Mouse (Mus musculus): ENCODE data around the gene Sept3. TPM values are rescaled to one million over a fixed set of nuclear protein-coding genes. Genes with fewer than 3 reads are reported as not detected.

The Sept3 gene
- polyA plus RNA-seq, 1 experiment, result 0.47 TPM

- TF ChIP-seq POLR2A (IDR thresholded peaks at IDR 0.05; ENCODE audit: low read depth, low read length) (no peak), CTCF (conservative IDR thresholded peaks at IDR 0.05; ENCODE audit: insufficient read depth, insufficient read length, low read depth, low read length) (no peak)
- H3K27ac ChIP-seq (ENCODE audit: insufficient read depth, low read depth, low read length), result no peak overlapping the region
- no peaks in the 10 kb centered on the region for H3K27me3 ChIP-seq (replicated peaks; ENCODE audit: control insufficient read depth, insufficient read depth, low read length)
- no peak overlapping the region for H3K4me3 ChIP-seq (ENCODE audit: insufficient read depth, low read depth, low read length)
- DNase-seq, result no peak
- no peaks in the 10 kb centered on the region for H3K36me3 ChIP-seq (ENCODE audit: control insufficient read depth, insufficient read depth, low read length)
- WGBS, result 81% methylated on average over 7 of the region's 7 CpGs
- H3K4me1 ChIP-seq (ENCODE audit: control insufficient read depth, insufficient read depth, low read length), result no peaks in the 10 kb centered on the region
Measured at GRCm38 (mm10) chr15:82290252-82290651, 15.6 kb downstream of the Sept3 start.

GRCm38 (mm10) chr15:82292851-82293250 is 18.2 kb downstream of the Sept3 start:
- no peak for TF ChIP-seq CTCF (conservative IDR thresholded peaks at IDR 0.05; ENCODE audit: insufficient read depth, insufficient read length, low read depth, low read length)
- TF ChIP-seq POLR2A (IDR thresholded peaks at IDR 0.05; ENCODE audit: low read depth, low read length), result no peak
- Histone ChIP-seq H3K4me1 (ENCODE audit: control insufficient read depth, insufficient read depth, low read length) (no peaks in the 10 kb centered on the region), H3K27me3 (replicated peaks; ENCODE audit: control insufficient read depth, insufficient read depth, low read length) (no peaks in the 10 kb centered on the region), H3K4me3 (ENCODE audit: insufficient read depth, low read depth, low read length) (no peak overlapping the region), H3K36me3 (ENCODE audit: control insufficient read depth, insufficient read depth, low read length) (no peaks in the 10 kb centered on the region), H3K27ac (ENCODE audit: insufficient read depth, low read depth, low read length) (no peak overlapping the region)
- 26% methylated on average over 5 of the region's 5 CpGs for WGBS
- no peak for DNase-seq

- 4% methylated on average over 7 of the region's 7 CpGs for WGBS
- Histone ChIP-seq H3K4me3 (ENCODE audit: insufficient read depth, low read depth, low read length) (no peak overlapping the region), H3K36me3 (ENCODE audit: control insufficient read depth, insufficient read depth, low read length) (no peaks in the 10 kb centered on the region), H3K4me1 (ENCODE audit: control insufficient read depth, insufficient read depth, low read length) (no peaks in the 10 kb centered on the region), H3K27me3 (replicated peaks; ENCODE audit: control insufficient read depth, insufficient read depth, low read length) (no peaks in the 10 kb centered on the region), H3K27ac (ENCODE audit: insufficient read depth, low read depth, low read length) (no peak overlapping the region)
- TF ChIP-seq POLR2A (IDR thresholded peaks at IDR 0.05; ENCODE audit: low read depth, low read length) (no peak), CTCF (conservative IDR thresholded peaks at IDR 0.05; ENCODE audit: insufficient read depth, insufficient read length, low read depth, low read length) (no peak)
- DNase-seq, result peak; percentile 14
Measured at GRCm38 (mm10) chr15:82293271-82293711, 18.6 kb downstream of the Sept3 start.

- TF ChIP-seq CTCF (conservative IDR thresholded peaks at IDR 0.05; ENCODE audit: insufficient read depth, insufficient read length, low read depth, low read length), result peak; percentile 51
- no peak for TF ChIP-seq POLR2A (IDR thresholded peaks at IDR 0.05; ENCODE audit: low read depth, low read length)
- DNase-seq, result no peak
- WGBS, result 52% methylated on average over 8 of the region's 8 CpGs
Measured at GRCm38 (mm10) chr15:82294059-82294458, 19.4 kb downstream of the Sept3 start.

GRCm38 (mm10) chr15:82298764-82299561 is 24.3 kb downstream of the Sept3 start, which contains the start of gene Wbp2nl:
Wbp2nl (plus strand) TSS chr15:82298954.
- Histone ChIP-seq H3K4me3 (ENCODE audit: insufficient read depth, low read depth, low read length) (no peak within 1 kb of the TSS), H3K36me3 (ENCODE audit: control insufficient read depth, insufficient read depth, low read length) (no peaks in the 10 kb centered on the region), H3K27ac (ENCODE audit: insufficient read depth, low read depth, low read length) (no peak within 1 kb of the TSS), H3K4me1 (ENCODE audit: control insufficient read depth, insufficient read depth, low read length) (no peaks in the 10 kb centered on the region), H3K27me3 (replicated peaks; ENCODE audit: control insufficient read depth, insufficient read depth, low read length) (no peaks in the 10 kb centered on the region)
- DNase-seq, result no peak
- WGBS, result 56% methylated on average over 39 of the region's 39 CpGs
- TF ChIP-seq CTCF (conservative IDR thresholded peaks at IDR 0.05; ENCODE audit: insufficient read depth, insufficient read length, low read depth, low read length) (no peak), POLR2A (IDR thresholded peaks at IDR 0.05; ENCODE audit: low read depth, low read length) (no peak)

More at GRCm38 (mm10) chr15:82294059-82294458, 19.4 kb downstream of the Sept3 start:
- Histone ChIP-seq H3K36me3 (ENCODE audit: control insufficient read depth, insufficient read depth, low read length) (no peaks in the 10 kb centered on the region), H3K4me3 (ENCODE audit: insufficient read depth, low read depth, low read length) (no peak overlapping the region), H3K27ac (ENCODE audit: insufficient read depth, low read depth, low read length) (no peak overlapping the region), H3K4me1 (ENCODE audit: control insufficient read depth, insufficient read depth, low read length) (no peaks in the 10 kb centered on the region), H3K27me3 (replicated peaks; ENCODE audit: control insufficient read depth, insufficient read depth, low read length) (no peaks in the 10 kb centered on the region)

- Histone ChIP-seq H3K27ac (ENCODE audit: insufficient read depth, low read depth, low read length) (no peak overlapping the region), H3K4me1 (ENCODE audit: control insufficient read depth, insufficient read depth, low read length) (no peaks in the 10 kb centered on the region), H3K27me3 (replicated peaks; ENCODE audit: control insufficient read depth, insufficient read depth, low read length) (no peaks in the 10 kb centered on the region), H3K4me3 (ENCODE audit: insufficient read depth, low read depth, low read length) (no peak overlapping the region), H3K36me3 (ENCODE audit: control insufficient read depth, insufficient read depth, low read length) (no peaks in the 10 kb centered on the region)
- WGBS, result 86% methylated on average over 3 of the region's 3 CpGs
- no peak for DNase-seq
- TF ChIP-seq CTCF (conservative IDR thresholded peaks at IDR 0.05; ENCODE audit: insufficient read depth, insufficient read length, low read depth, low read length), result no peak
- TF ChIP-seq POLR2A (IDR thresholded peaks at IDR 0.05; ENCODE audit: low read depth, low read length), result no peak
Measured at GRCm38 (mm10) chr15:82307107-82307506, 32.4 kb downstream of the Sept3 start.

- H3K4me3 ChIP-seq (ENCODE audit: insufficient read depth, low read depth, low read length), result no peak overlapping the region
- H3K4me1 ChIP-seq (ENCODE audit: control insufficient read depth, insufficient read depth, low read length), result no peaks in the 10 kb centered on the region
- no peak for DNase-seq
- 64% methylated on average over 3 of the region's 3 CpGs for WGBS
- no peaks in the 10 kb centered on the region for H3K36me3 ChIP-seq (ENCODE audit: control insufficient read depth, insufficient read depth, low read length)
- H3K27ac ChIP-seq (ENCODE audit: insufficient read depth, low read depth, low read length), result no peak overlapping the region
- TF ChIP-seq CTCF (conservative IDR thresholded peaks at IDR 0.05; ENCODE audit: insufficient read depth, insufficient read length, low read depth, low read length) (no peak), POLR2A (IDR thresholded peaks at IDR 0.05; ENCODE audit: low read depth, low read length) (no peak)
- no peaks in the 10 kb centered on the region for H3K27me3 ChIP-seq (replicated peaks; ENCODE audit: control insufficient read depth, insufficient read depth, low read length)
Measured at GRCm38 (mm10) chr15:82308416-82308815, 33.7 kb downstream of the Sept3 start.
